Comparison of ENCODE assay signal across 29 mouse cellular contexts in the genomic region with DNA sequence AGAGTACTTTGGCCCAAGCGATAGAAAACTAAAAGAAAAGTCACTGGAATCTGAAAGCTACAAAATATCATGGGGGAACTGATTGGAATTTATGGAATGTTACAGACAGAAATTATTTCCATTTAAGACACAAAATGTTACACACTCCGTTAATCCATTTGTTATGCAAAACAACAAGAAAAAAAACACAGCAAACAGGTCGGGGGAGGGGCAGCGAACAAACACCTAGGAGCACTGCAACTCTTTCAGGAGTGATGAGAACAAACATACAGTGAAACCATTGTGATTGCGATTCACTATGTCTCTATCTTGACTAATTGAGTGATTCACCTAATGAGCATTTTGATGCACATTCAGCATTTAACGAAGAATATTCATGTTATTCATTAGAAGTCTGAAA.
DNase-seq lines count a peak whose midpoint lies in the region; ATAC-seq and TF ChIP-seq lines count a peak whose summit lies in the region.
"Had no signal": no experiment of that assay in that cellular context is flagged by ENCODE, and none has a peak within 500 bp of the region (broad histone marks: within the 10 kb centered on the region; RNA-seq: fewer than 3 reads in every experiment).

No protein-coding gene starts in this region.

- no peaks in the 10 kb centered on the region for H3K27me3 ChIP-seq in kidney, adult 2 months (replicated peaks; ENCODE audit: control insufficient read depth, insufficient read depth, low read length)
- H3K27me3 ChIP-seq in kidney, embryonic 15.5 days, result no peaks in the 10 kb centered on the region
- no peaks in the 10 kb centered on the region for H3K27me3 ChIP-seq in kidney, embryonic 14.5 days (ENCODE audit: control insufficient read depth, insufficient read depth, low read length)
- H3K27me3 ChIP-seq: CH12.LX; embryonic facial prominence, embryonic 13.5 days; embryonic facial prominence, embryonic 15.5 days; forebrain, embryonic 12.5 days; Patski had no signal

- no peaks in the 10 kb centered on the region for H3K36me3 ChIP-seq in kidney, adult 2 months (ENCODE audit: control insufficient read depth, insufficient read depth, low read length)
- no peaks in the 10 kb centered on the region for H3K36me3 ChIP-seq in kidney, embryonic 15.5 days
- no peaks in the 10 kb centered on the region for H3K36me3 ChIP-seq in kidney, embryonic 14.5 days (ENCODE audit: control insufficient read depth, insufficient read depth, low read length)
- H3K36me3 ChIP-seq: embryonic facial prominence, embryonic 13.5 days; embryonic facial prominence, embryonic 15.5 days; forebrain, embryonic 10.5 days; forebrain, embryonic 12.5 days had no signal

- H3K27ac ChIP-seq in kidney, adult 2 months (ENCODE audit: insufficient read depth, low read depth, low read length), result no peak overlapping the region
- no peak overlapping the region for H3K27ac ChIP-seq in kidney, embryonic 15.5 days
- H3K27ac ChIP-seq in kidney, embryonic 14.5 days (ENCODE audit: low read depth, low read length), result no peak overlapping the region
- H3K27ac ChIP-seq: embryonic facial prominence, embryonic 13.5 days; embryonic facial prominence, embryonic 15.5 days; forebrain, embryonic 10.5 days; forebrain, embryonic 12.5 days had no signal

- no peak overlapping the region for H3K4me3 ChIP-seq in kidney, adult 2 months (ENCODE audit: insufficient read depth, low read depth, low read length)
- no peak overlapping the region for H3K4me3 ChIP-seq in kidney, embryonic 15.5 days (replicated peaks)
- H3K4me3 ChIP-seq in kidney, embryonic 14.5 days (ENCODE audit: low read length), result no peak overlapping the region
- H3K4me3 ChIP-seq: embryonic facial prominence, embryonic 13.5 days; embryonic facial prominence, embryonic 15.5 days; erythroblast, embryonic 14.5 days; forebrain, embryonic 10.5 days; forebrain, embryonic 12.5 days had no signal

- ATAC-seq in kidney, embryonic 15.5 days (replicated peaks; ENCODE audit: low FRiP score), result no peak
- ATAC-seq in kidney, embryonic 14.5 days (ENCODE audit: low FRiP score, low TSS enrichment), result no peak
- ATAC-seq: CD4-positive, CD25-positive, alpha-beta regulatory T cell, adult 4 months; forebrain, embryonic 14.5 days; forebrain, embryonic 16.5 days; Patski had no signal

- 78% methylated on average over 6 of the region's 6 CpGs for WGBS in kidney, adult 2 months
- 86% methylated on average over 6 of the region's 6 CpGs for WGBS in kidney, embryonic 15.5 days
- WGBS in kidney, embryonic 14.5 days, result 85% methylated on average over 6 of the region's 6 CpGs

- no peaks in the 10 kb centered on the region for H3K4me1 ChIP-seq in kidney, adult 2 months (ENCODE audit: control insufficient read depth, insufficient read depth, low read length)
- no peaks in the 10 kb centered on the region for H3K4me1 ChIP-seq in kidney, embryonic 15.5 days
- no peaks in the 10 kb centered on the region for H3K4me1 ChIP-seq in kidney, embryonic 14.5 days (ENCODE audit: control insufficient read depth, insufficient read depth, low read length)
- H3K4me1 ChIP-seq: embryonic facial prominence, embryonic 13.5 days; embryonic facial prominence, embryonic 15.5 days; forebrain, embryonic 10.5 days; forebrain, embryonic 12.5 days had no signal

- no peak for TF ChIP-seq POLR2A in kidney, adult 2 months (IDR thresholded peaks at IDR 0.05; ENCODE audit: low read depth, low read length)

- no peak overlapping the region for H3K4me2 ChIP-seq in kidney, embryonic 15.5 days
- no peak overlapping the region for H3K4me2 ChIP-seq in kidney, embryonic 14.5 days (replicated peaks; ENCODE audit: low read depth, low read length)
- H3K4me2 ChIP-seq: embryonic facial prominence, embryonic 13.5 days; embryonic facial prominence, embryonic 15.5 days; forebrain, embryonic 12.5 days had no signal

- peak; percentile 26 for DNase-seq in kidney, adult 2 months
- peak; percentile 8 for DNase-seq in kidney, postnatal 10 days
- DNase-seq in retina, postnatal 1 day, result peak; percentile 35
- DNase-seq in retina, embryonic 14.5 days (ENCODE audit: low spot score), result no peak
- peak; percentile 28 for DNase-seq in R1 (ENCODE audit: low read depth, low spot score)
- no peak for DNase-seq in gastrocnemius, postnatal 36 days
- DNase-seq: adrenal gland, adult 2 months; adrenal gland, postnatal 10 days; adrenal gland, postnatal 25 days; B cell, adult 2 months; cerebellum, adult 11 months; cerebellum, adult 18-20 months; cerebellum, adult 8-10 months; cerebellum, adult 9-11 months; cerebellum, postnatal 14 days; cerebellum, postnatal 36 days; embryo, embryonic 11 days had no signal

- no peaks in the 10 kb centered on the region; the same call in 1 of the 2 replicates for H3K9me3 ChIP-seq in kidney, embryonic 15.5 days (replicated peaks)
- H3K9me3 ChIP-seq in kidney, embryonic 14.5 days (ENCODE audit: control insufficient read depth, low read length), result no peaks in the 10 kb centered on the region
- H3K9me3 ChIP-seq: embryonic facial prominence, embryonic 15.5 days; forebrain, embryonic 12.5 days had no signal

- TF ChIP-seq CTCF in kidney, adult 2 months (conservative IDR thresholded peaks at IDR 0.05; ENCODE audit: insufficient read depth, insufficient read length, low read depth, low read length), result no peak

- H3K9ac ChIP-seq in kidney, embryonic 15.5 days, result no peak overlapping the region
- H3K9ac ChIP-seq in kidney, embryonic 14.5 days (ENCODE audit: low read depth, low read length), result no peak overlapping the region
- H3K9ac ChIP-seq: embryonic facial prominence, embryonic 13.5 days; embryonic facial prominence, embryonic 15.5 days; forebrain, embryonic 12.5 days had no signal

- intact Hi-C loops in gastrocnemius, postnatal 36 days (cut with DNase I), result no loop called here

Comparison
In these comparisons a context has a peak if more than half of its experiments do, and no peak if none do; other contexts are left out.
1. DNase-seq: peak in kidney, adult 2 months (single experiment), kidney, postnatal 10 days (single experiment), retina, postnatal 1 day (single experiment) and R1 (single experiment); none in retina, embryonic 14.5 days (single experiment) and gastrocnemius, postnatal 36 days (0 of 2).